Mouse (Mus musculus): ENCODE data around the gene Mnd1. TPM values are rescaled to one million over a fixed set of nuclear protein-coding genes. Genes with fewer than 3 reads are reported as not detected.

The Mnd1 gene
- polyA plus RNA-seq, 1 experiment from 2014 or later, result 1.8 TPM

DNA sequence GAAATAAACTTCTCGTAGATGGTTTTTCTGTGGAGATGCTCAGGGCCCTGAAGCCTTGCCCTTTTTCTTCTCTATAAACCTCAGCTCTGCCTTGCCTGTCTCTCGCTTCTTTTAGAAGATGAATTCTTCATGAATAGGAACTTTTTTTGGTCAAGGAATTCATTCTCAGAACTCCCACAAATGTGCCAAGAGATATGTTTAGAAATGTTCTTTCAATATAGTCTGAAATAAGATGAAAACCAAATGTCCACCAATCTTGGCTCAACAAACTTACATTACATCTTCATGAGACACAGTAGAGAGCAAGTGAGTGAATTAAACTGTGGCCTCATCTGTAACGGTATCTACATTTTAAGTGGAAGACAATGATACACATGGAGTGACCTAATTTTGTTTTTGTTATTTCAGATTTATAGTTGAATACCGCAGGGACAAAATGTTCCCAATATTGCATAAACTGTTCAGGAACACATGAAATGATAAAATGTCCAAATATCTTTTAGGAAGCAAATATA, 74.3 kb downstream of the Mnd1 start:
- no peak for ATAC-seq (ENCODE audit: low FRiP score, low read depth)

DNA sequence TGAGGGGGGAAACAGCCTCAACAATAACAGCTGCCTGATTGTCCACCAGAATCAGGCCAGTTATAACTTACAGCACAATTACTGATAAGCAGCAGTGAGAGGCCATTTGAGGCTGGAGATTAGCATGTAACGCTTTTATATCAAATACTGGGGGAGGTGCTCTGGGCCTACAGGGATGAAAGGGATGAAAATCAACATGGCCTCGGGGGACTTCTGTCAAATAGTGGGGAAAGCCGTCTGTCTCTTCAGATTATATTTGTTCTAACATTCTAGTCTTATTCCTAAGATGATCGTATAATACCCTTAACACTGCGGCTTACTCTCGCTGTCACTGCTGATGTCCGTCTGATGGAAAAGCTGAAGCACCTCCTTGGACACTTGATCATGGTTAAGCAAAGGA, 75.5 kb downstream of the Mnd1 start:
- 58% methylated on average over 7 of the region's 7 CpGs for WGBS
- Histone ChIP-seq H3K27me3 (no peaks in the 10 kb centered on the region), H3K9ac (no peak overlapping the region), H3K4me1 (replicated peaks) (no peaks in the 10 kb centered on the region), H3K36me3 (no peaks in the 10 kb centered on the region), H3K27ac (replicated peaks) (no peak overlapping the region), H3K9me3 (no peaks in the 10 kb centered on the region), H3K4me3 (no peak overlapping the region), H3K4me2 (no peak overlapping the region)
- no peak for ATAC-seq (ENCODE audit: low FRiP score, low read depth)

More for the DNA sequence above, 74.3 kb downstream of the Mnd1 start:
- H3K4me2 ChIP-seq, result no peak overlapping the region
- H3K9ac ChIP-seq, result no peak overlapping the region
- no peaks in the 10 kb centered on the region for H3K9me3 ChIP-seq
- H3K4me3 ChIP-seq, result no peak overlapping the region
- H3K36me3 ChIP-seq, result no peaks in the 10 kb centered on the region
- no peaks in the 10 kb centered on the region for H3K4me1 ChIP-seq (replicated peaks)
- H3K27ac ChIP-seq (replicated peaks), result no peak overlapping the region
- 92% methylated on average over 4 of the region's 4 CpGs for WGBS
- no peaks in the 10 kb centered on the region for H3K27me3 ChIP-seq

DNA sequence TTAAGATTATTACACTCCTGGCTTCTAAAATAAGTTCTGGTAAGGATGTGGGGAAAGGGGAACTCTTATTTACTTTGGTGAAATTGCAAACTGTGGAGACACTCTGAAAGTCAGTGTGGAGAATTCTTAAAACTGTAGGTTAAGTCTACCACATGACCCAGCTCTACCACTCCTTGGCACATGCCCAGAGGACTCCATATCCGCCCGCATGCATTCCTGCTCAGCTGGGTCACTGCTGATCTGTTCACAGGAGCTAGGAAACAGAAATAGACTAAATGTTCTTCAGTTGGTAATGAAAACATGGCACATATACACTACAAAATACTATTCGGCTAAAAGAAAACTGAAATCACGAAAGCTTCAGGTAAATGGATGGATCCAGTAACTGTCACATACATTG, 78.1 kb downstream of the Mnd1 start:
- 85% methylated on average over 4 of the region's 4 CpGs for WGBS
- no peak for ATAC-seq (ENCODE audit: low FRiP score, low read depth)
- H3K27me3 ChIP-seq, result no peaks in the 10 kb centered on the region

DNA sequence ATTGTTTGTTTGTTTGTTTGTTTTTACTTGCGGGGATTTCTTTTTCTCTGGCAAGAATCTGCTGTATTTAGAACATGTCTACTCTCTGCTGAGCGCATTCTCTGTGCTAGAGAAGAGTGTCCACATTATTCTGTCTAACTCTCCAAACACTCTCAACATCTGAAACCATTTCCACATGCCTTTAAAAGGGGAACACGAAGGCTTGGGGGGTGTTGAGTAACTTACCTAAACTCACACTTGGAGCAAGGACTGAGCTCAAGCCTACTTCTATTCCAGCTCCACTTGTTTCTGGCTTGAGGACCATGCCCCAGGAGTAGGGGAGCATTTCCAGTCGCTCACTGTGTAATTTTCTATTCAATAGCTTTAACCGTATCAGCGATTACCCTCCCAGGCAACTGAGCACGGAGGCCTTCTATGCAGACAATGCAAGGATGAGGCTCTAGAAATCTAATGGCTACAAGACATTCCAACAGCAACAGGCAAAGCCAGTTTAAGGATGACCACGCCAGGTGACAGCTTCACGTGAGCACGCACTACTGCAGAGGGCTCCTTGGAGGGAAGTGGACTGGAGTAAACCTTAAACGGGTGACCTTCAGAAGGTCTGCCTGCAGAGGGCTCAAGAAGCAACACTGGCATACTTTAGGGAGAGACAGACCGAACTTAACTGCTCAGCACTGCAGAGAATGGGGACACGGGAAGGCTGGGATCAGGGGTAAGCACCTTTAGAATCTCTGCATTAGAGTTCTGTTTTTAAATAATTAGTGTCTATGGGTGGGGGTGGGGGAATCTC, 78.8 kb downstream of the Mnd1 start:
- WGBS, result 68% methylated on average over 13 of the region's 13 CpGs
- H3K9me3 ChIP-seq, result no peaks in the 10 kb centered on the region
- no peak overlapping the region for H3K9ac ChIP-seq
- no peaks in the 10 kb centered on the region for H3K27me3 ChIP-seq
- H3K27ac ChIP-seq (replicated peaks), result no peak overlapping the region
- ATAC-seq (ENCODE audit: low FRiP score, low read depth), result no peak
- no peaks in the 10 kb centered on the region for H3K4me1 ChIP-seq (replicated peaks)
- no peak overlapping the region for H3K4me3 ChIP-seq
- H3K4me2 ChIP-seq, result no peak overlapping the region
- no peaks in the 10 kb centered on the region for H3K36me3 ChIP-seq

More for the DNA sequence above, 78.1 kb downstream of the Mnd1 start:
- Histone ChIP-seq H3K4me1 (replicated peaks) (no peaks in the 10 kb centered on the region), H3K27ac (replicated peaks) (no peak overlapping the region), H3K36me3 (no peaks in the 10 kb centered on the region), H3K4me3 (no peak overlapping the region), H3K4me2 (no peak overlapping the region), H3K9ac (no peak overlapping the region), H3K9me3 (no peaks in the 10 kb centered on the region)

DNA sequence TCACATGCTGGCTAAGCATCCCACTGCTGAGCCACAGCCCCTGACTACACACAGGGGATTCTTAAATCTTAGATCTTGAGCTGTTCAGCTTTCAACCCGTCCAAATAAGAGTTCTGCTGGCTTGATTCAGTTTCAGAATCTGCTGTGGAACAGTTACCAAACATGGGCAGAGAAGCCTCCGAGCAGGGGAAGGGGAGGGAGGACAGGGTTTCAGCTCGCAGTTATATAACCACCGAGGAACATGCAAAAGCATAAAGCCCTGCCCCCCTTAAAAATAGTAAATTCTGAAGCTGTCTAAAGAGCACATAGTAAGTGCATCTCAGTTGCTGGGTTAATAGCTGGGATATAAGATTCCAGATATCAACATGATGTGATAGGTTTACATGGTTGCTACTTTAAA, 80.1 kb downstream of the Mnd1 start:
- H3K4me3 ChIP-seq, result no peak overlapping the region
- H3K27ac ChIP-seq (replicated peaks), result no peak overlapping the region
- H3K4me1 ChIP-seq (replicated peaks), result no peaks in the 10 kb centered on the region
- H3K36me3 ChIP-seq, result no peaks in the 10 kb centered on the region
- no peaks in the 10 kb centered on the region for H3K27me3 ChIP-seq
- H3K9me3 ChIP-seq, result no peaks in the 10 kb centered on the region
- 80% methylated on average over 4 of the region's 4 CpGs for WGBS
- no peak overlapping the region for H3K9ac ChIP-seq
- H3K4me2 ChIP-seq, result no peak overlapping the region
- ATAC-seq (ENCODE audit: low FRiP score, low read depth), result no peak

DNA sequence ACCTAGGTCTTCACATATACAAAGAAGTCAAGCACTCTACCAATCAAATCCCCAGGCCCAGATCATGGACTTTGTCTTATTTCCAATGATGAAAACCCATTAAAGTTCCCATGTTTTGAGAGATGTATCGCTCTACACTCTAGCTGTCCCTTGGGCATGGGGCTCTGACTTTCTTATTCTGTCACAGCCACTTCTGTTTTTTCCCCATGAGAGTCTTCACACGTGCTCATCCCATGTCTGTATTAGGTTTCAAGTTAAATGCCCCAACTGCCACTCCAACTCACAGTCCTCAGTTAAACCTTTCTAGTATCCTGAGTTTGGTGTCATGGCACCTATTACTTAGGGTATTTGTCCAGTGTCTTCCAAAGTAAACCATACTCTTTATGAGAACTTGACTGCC, 80.8 kb downstream of the Mnd1 start:
- WGBS, result 90% methylated on average over 2 of the region's 2 CpGs
- H3K9ac ChIP-seq, result no peak overlapping the region
- no peaks in the 10 kb centered on the region for H3K9me3 ChIP-seq
- no peak for ATAC-seq (ENCODE audit: low FRiP score, low read depth)
- H3K4me1 ChIP-seq (replicated peaks), result no peaks in the 10 kb centered on the region
- no peaks in the 10 kb centered on the region for H3K27me3 ChIP-seq
- no peak overlapping the region for H3K4me3 ChIP-seq
- no peak overlapping the region for H3K27ac ChIP-seq (replicated peaks)
- H3K4me2 ChIP-seq, result no peak overlapping the region
- H3K36me3 ChIP-seq, result no peaks in the 10 kb centered on the region

DNA sequence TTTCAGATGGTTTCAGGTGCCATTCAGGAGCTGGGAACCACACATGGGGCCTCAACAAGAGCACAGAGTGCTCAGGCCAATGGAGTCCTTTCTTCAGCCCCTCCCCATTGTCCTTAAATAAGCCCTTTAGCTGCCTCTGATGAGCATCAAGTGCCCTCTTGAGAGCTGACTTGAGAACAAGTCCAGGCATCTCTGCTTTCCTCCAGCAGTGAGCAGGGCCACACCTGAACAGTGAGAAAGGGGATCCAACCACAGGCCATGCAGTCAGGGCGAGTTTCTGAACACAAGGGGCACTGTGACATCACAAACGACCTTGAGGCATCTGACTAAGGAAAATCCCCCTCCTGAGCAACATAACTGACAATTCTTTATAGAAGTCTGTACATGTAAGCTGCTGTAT, 83.9 kb downstream of the Mnd1 start:
- no peaks in the 10 kb centered on the region for H3K36me3 ChIP-seq
- H3K27me3 ChIP-seq, result no peaks in the 10 kb centered on the region
- no peaks in the 10 kb centered on the region for H3K9me3 ChIP-seq
- no peak overlapping the region for H3K4me2 ChIP-seq
- H3K4me3 ChIP-seq, result no peak overlapping the region
- H3K4me1 ChIP-seq (replicated peaks), result no peaks in the 10 kb centered on the region
- H3K9ac ChIP-seq, result no peak overlapping the region
- 23% methylated on average over 2 of the region's 2 CpGs for WGBS
- no peak for ATAC-seq (ENCODE audit: low FRiP score, low read depth)
- no peak overlapping the region for H3K27ac ChIP-seq (replicated peaks)

DNA sequence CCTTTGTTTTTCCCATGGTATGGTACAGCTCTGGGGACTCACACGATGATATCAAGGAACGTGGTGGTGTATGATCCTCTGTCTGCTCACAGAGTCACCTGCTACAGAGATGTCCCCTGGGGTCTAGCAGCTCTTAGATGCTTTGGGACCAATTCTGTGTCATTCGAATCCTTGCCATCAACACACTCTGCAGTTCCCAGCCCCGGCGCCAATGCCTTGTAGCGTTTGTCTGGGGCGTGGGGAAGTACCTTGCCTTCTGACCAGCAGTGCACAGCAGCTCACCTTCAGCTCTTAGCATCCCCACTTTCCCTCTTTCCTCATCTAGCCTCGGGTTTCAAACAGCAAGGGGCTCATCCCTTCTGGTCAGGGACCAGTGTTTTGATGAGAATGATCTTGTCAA, 84.8 kb downstream of the Mnd1 start:
- H3K27me3 ChIP-seq, result no peaks in the 10 kb centered on the region
- H3K27ac ChIP-seq (replicated peaks), result no peak overlapping the region
- H3K36me3 ChIP-seq, result no peaks in the 10 kb centered on the region
- H3K4me3 ChIP-seq, result no peak overlapping the region
- H3K4me1 ChIP-seq (replicated peaks), result no peaks in the 10 kb centered on the region
- no peak overlapping the region for H3K9ac ChIP-seq
- H3K9me3 ChIP-seq, result no peaks in the 10 kb centered on the region
- no peak overlapping the region for H3K4me2 ChIP-seq
- ATAC-seq (ENCODE audit: low FRiP score, low read depth), result no peak
- 87% methylated on average over 8 of the region's 8 CpGs for WGBS

DNA sequence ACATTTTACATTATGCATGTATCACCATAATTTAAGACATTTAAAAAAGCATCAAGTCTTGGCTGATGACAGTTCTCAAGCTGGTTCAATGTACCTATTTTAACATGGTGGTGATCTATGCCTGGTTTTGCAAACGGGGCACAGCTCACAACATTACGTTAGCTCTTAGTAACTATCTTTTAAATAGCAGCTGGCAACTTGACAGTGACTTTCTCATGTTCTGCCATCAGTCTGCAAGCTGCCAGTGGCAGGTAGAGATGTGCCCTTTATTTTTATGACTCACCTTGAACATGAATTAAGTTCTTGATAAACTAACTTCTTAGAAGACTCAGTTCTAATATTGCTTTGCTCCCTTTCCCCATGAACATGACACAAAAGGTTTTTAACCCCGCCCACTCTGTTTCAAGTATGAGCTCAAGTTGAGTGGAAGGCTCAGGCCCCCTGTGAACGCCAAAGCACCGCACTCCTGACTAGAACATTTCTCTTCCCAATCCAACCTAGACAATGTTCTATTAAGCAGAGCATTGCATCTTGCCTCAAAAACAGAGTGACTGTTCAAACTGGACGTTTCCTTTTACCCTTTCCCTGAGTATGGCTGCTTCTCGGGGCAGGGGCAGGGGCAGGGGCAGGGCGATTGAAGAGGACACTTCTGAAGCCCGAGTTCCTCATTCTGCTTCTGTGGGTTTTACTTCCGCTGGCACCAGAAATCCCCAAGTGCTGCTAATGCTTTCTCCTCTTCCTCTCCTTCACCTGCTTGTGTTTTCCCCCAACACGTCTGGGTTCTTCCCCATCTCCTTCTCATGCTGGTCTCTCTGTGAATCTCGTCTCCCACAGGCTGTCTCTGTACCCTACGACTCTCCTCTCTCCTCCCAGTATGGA, 86.5 kb downstream of the Mnd1 start:
- WGBS, result 89% methylated on average over 13 of the region's 13 CpGs
- Histone ChIP-seq H3K4me1 (replicated peaks) (no peaks in the 10 kb centered on the region), H3K4me3 (no peak overlapping the region), H3K9me3 (no peaks in the 10 kb centered on the region), H3K36me3 (no peaks in the 10 kb centered on the region), H3K27ac (replicated peaks) (no peak overlapping the region), H3K4me2 (no peak overlapping the region), H3K27me3 (no peaks in the 10 kb centered on the region), H3K9ac (no peak overlapping the region)
- no peak for ATAC-seq (ENCODE audit: low FRiP score, low read depth)

DNA sequence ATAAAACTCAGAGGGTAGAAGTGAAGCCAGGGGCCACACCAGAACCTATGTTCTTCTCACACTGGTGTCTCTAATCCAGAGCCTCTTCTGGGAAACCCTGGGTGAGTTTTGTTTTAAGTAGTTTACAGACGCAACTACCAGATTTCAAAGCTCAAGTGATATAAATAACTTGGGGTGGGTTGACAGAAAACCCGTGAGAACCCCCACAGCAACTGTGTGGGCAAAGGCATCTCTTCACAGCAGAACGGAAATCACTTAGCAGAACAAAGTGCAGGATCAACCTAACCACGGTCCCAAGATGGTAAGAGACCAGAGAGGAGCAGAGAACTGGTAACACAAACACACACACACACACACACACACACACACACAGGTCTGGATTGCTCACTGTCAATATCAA, 89.8 kb downstream of the Mnd1 start:
- no peaks in the 10 kb centered on the region for H3K4me1 ChIP-seq (replicated peaks)
- no peak overlapping the region for H3K9ac ChIP-seq
- H3K27ac ChIP-seq (replicated peaks), result no peak overlapping the region
- H3K36me3 ChIP-seq, result no peaks in the 10 kb centered on the region
- no peaks in the 10 kb centered on the region for H3K27me3 ChIP-seq
- WGBS, result 79% methylated on average over 4 of the region's 4 CpGs
- no peak for ATAC-seq (ENCODE audit: low FRiP score, low read depth)
- H3K4me3 ChIP-seq, result no peak overlapping the region
- no peaks in the 10 kb centered on the region for H3K9me3 ChIP-seq
- H3K4me2 ChIP-seq, result no peak overlapping the region

DNA sequence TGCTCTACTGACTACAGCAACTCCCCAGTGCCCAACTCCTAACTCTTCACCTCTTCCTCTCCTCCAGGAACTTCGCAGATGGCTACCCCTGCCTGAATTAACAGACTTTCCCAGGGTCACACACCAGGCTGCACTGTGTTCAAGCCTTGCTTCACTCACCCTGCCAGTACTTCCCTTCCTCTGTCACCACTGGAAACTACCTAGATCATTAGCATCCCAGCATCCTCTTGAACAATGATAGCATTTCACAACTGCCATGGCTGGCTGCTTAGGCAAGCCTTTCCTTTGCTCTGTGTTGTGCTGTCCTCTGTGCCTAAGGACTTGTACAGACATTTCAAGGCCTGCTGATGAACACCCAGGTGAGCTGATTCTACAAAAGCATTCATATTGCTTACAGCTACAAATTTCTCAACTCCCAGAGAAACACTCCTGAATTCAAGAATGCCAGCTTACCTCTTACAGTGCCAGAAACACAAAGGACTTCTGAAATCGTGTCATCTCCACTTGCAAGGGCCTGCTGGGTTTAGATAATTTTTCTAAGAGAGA, 92.1 kb downstream of the Mnd1 start:
- no peak overlapping the region for H3K27ac ChIP-seq (replicated peaks)
- H3K4me1 ChIP-seq (replicated peaks), result no peaks in the 10 kb centered on the region; the same call in 1 of the 2 replicates
- H3K4me3 ChIP-seq, result no peak overlapping the region
- no peak for ATAC-seq (ENCODE audit: low FRiP score, low read depth)
- H3K4me2 ChIP-seq, result no peak overlapping the region
- WGBS, result 79% methylated on average over 2 of the region's 2 CpGs
- H3K27me3 ChIP-seq, result no peaks in the 10 kb centered on the region
- no peaks in the 10 kb centered on the region for H3K36me3 ChIP-seq
- no peaks in the 10 kb centered on the region for H3K9me3 ChIP-seq
- no peak overlapping the region for H3K9ac ChIP-seq

Measured in hindbrain, embryonic 15.5 days (tissue).